Mouse (Mus musculus) Patski (cell line): ENCODE measurements around the gene Vwa8. TPM values are rescaled to one million over a fixed set of nuclear protein-coding genes. Genes with fewer than 3 reads are reported as not detected.
A peak's percentile ranks its signal among the peaks of the same experiment; 100 is the strongest.
"Not testable (repeated sequence)": the region's sequence is repeated elsewhere in the genome, so short reads cannot be mapped to it uniquely, and the experiment has no call there.

ENCODE experiments used
- ATAC-seq: fragments of 100-300 bp; one replicate; pipeline ENCODE4 v1.8.0; 2021
- CTCF ChIA-PET: fragments of 350-600 bp; sonication (Branson Sonifier 250); formaldehyde crosslinking; loops from one replicate; lab custom pipeline; 2022; ENCODE audit warnings: inconsistent platforms; lab: Charles Lee
- POLR2A ChIA-PET: fragments of 350-600 bp; sonication (Branson Sonifier 250); formaldehyde crosslinking; loops from one replicate; lab custom pipeline; 2022; ENCODE audit warnings: antibody characterized with exemption, inconsistent platforms; lab: Charles Lee
- DNase-seq: peaks from one replicate; pipeline ENCODE4 v3.0.0-alpha.2; 2011; ENCODE audit warnings: low read depth, low spot score
- H3K27me3 ChIP-seq: fragments of 371-371 bp; one replicate; pipeline ENCODE4 v1.5.1; 2021
- CTCF ChIP-seq: fragments of 100-300 bp; IDR thresholded peaks from one replicate; pipeline ENCODE4 v1.5.1; 2021
- in situ Hi-C: fragments of 300-500 bp; cut with MboI; formaldehyde crosslinking; loops from 3 replicates; pipeline ENCODE4 v1.11.1; 2018; ENCODE audit warnings: low pct_unique_long_range_greater_than_20kb, mixed read lengths
- polyA plus RNA-seq: library from polyadenylated mRNA; unstranded; gene quantifications from one replicate; pipeline ENCODE4 v1.2.3, GENCODE M21; 2021

Gene Vwa8
- polyA plus RNA-seq, 1 experiment from 2014 or later: 49.9 TPM

GRCm38 (mm10) chr14:78972424-78972823, 123.6 kb downstream of the Vwa8 start:
- ATAC-seq (no peak), DNase-seq (no peak)
- in situ Hi-C loops: no loop called here
- no peak for TF ChIP-seq CTCF
- ChIA-PET CTCF (interaction anchor here (0.9 to 1.1 kb wide), 2 partner anchors 11 to 239 kb away, joined by 3 read pairs; no protein-coding TSS in a partner anchor), POLR2A (no interaction called here)
- H3K27me3 ChIP-seq: no peaks in the 10 kb centered on the region

- in situ Hi-C loops: no loop called here
- ATAC-seq (no peak), DNase-seq (no peak)
- CTCF ChIA-PET: interaction anchor here (1.5 kb wide), 2 partner anchors 10 to 20 kb away, joined by 3 read pairs; no protein-coding TSS in a partner anchor
- no peaks in the 10 kb centered on the region for H3K27me3 ChIP-seq
- POLR2A ChIA-PET: no interaction called here
- TF ChIP-seq CTCF: no peak
These were observed 134.3 kb downstream of the Vwa8 start for GRCm38 (mm10) chr14:78983104-78983503.

- no peaks in the 10 kb centered on the region for H3K27me3 ChIP-seq
- ATAC-seq: no peak
- no peak for DNase-seq
- ChIA-PET POLR2A (no interaction called here), CTCF (interaction anchor here (1.2 to 1.5 kb wide), 2 partner anchors 10 to 12 kb away, joined by 3 to 5 read pairs; no protein-coding TSS in a partner anchor)
- no peak for TF ChIP-seq CTCF
- in situ Hi-C loops: no loop called here
These were observed 135.4 kb downstream of the Vwa8 start for GRCm38 (mm10) chr14:78984296-78984695.

- in situ Hi-C loops: no loop called here
- CTCF ChIA-PET: interaction anchor here (1.1 kb wide), 1 partner anchor 329 kb away, joined by 3 read pairs; no protein-coding TSS in a partner anchor
- no peaks in the 10 kb centered on the region for H3K27me3 ChIP-seq
- no peak for TF ChIP-seq CTCF
- DNase-seq (no peak), ATAC-seq (no peak)
- POLR2A ChIA-PET: interaction anchor here (0.9 kb wide), 1 partner anchor 9 kb away, joined by 3 read pairs; no protein-coding TSS in a partner anchor
These were observed 138.7 kb downstream of the Vwa8 start for GRCm38 (mm10) chr14:78987543-78987942.

- H3K27me3 ChIP-seq: no peaks in the 10 kb centered on the region
- DNase-seq (no peak), ATAC-seq (no peak)
- in situ Hi-C loops: loop anchor here (5.0 kb wide), 1 partner anchor 320 kb away; no protein-coding TSS in a partner anchor
- ChIA-PET CTCF (interaction anchor here (1.6 kb wide), 1 partner anchor 11 kb away, joined by 3 read pairs; no protein-coding TSS in a partner anchor), POLR2A (no interaction called here)
- TF ChIP-seq CTCF: no peak
These were observed 143.6 kb downstream of the Vwa8 start for GRCm38 (mm10) chr14:78992456-78992855.

GRCm38 (mm10) chr14:78993515-78993914, 144.7 kb downstream of the Vwa8 start:
- no peak for ATAC-seq
- ChIA-PET CTCF (interaction anchor here (0.9 kb wide), 1 partner anchor 98 kb away, joined by 3 read pairs; no protein-coding TSS in a partner anchor), POLR2A (no interaction called here)
- no peak for TF ChIP-seq CTCF
- H3K27me3 ChIP-seq: no peaks in the 10 kb centered on the region
- no peak for DNase-seq
- in situ Hi-C loops: loop anchor here (5.0 kb wide), 1 partner anchor 321 kb away; no protein-coding TSS in a partner anchor

GRCm38 (mm10) chr14:78996359-78996758, 147.5 kb downstream of the Vwa8 start:
- no peaks in the 10 kb centered on the region for H3K27me3 ChIP-seq
- no peak for DNase-seq
- in situ Hi-C loops: no loop called here
- no peak for TF ChIP-seq CTCF
- POLR2A ChIA-PET: no interaction called here
- CTCF ChIA-PET: no interaction called here
- no peak for ATAC-seq

GRCm38 (mm10) chr14:79003576-79003975, 154.7 kb downstream of the Vwa8 start:
- H3K27me3 ChIP-seq: no peaks in the 10 kb centered on the region
- TF ChIP-seq CTCF: peak; percentile 65
- in situ Hi-C loops: no loop called here
- ChIA-PET POLR2A (interaction anchor here (0.6 kb wide), 1 partner anchor 1376 kb away, joined by 6 read pairs; no protein-coding TSS in a partner anchor), CTCF (interaction anchor here (0.6 to 1.1 kb wide), 3 partner anchors 12 to 21 kb away, joined by 3 read pairs; no protein-coding TSS in a partner anchor)
- no peak for ATAC-seq
- DNase-seq: no peak

- CTCF ChIA-PET, POLR2A ChIA-PET, H3K27me3 ChIP-seq, in situ Hi-C loops, DNase-seq, ATAC-seq: not testable (repeated sequence)
These were observed 168.9 kb downstream of the Vwa8 start for GRCm38 (mm10) chr14:79017710-79018109.

GRCm38 (mm10) chr14:79018564-79018963, 169.7 kb downstream of the Vwa8 start:
- TF ChIP-seq CTCF: no peak
- in situ Hi-C loops: no loop called here
- no peaks in the 10 kb centered on the region for H3K27me3 ChIP-seq
- ChIA-PET CTCF (interaction anchor here (1.0 to 1.5 kb wide), 3 partner anchors 9 to 15 kb away, joined by 3 read pairs; no protein-coding TSS in a partner anchor), POLR2A (no interaction called here)
- ATAC-seq (no peak), DNase-seq (no peak)

GRCm38 (mm10) chr14:79021725-79022124, 172.9 kb downstream of the Vwa8 start:
- DNase-seq (peak; percentile 31), ATAC-seq (peak; percentile 35)
- CTCF ChIA-PET: interaction anchor here (1.1 kb wide), 1 partner anchor 85 kb away, joined by 3 read pairs; no protein-coding TSS in a partner anchor
- no peaks in the 10 kb centered on the region for H3K27me3 ChIP-seq
- POLR2A ChIA-PET: no interaction called here
- TF ChIP-seq CTCF: no peak
- in situ Hi-C loops: no loop called here
